Comparison of ENCODE assay signal across 22 mouse cellular contexts in the genomic region with DNA sequence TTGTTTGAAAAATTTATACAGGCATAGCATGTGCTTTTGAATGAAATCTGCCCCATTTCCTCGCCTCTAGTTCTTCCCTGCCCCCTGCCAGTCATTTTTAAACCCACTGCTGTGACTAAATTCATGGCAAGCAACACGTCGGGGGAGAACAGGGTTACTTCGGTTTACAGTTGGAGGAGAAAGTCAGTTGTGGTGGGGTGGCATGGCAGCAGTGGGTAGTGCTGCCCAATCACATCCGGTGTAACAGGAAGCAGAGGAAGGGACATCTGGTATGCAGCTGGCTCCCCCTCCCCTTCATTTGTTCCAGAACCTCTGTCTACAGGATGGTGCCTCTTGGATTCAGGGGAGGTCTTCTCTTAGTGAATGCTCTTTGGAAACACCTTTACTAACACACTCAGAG. TPM values are rescaled to one million over a fixed set of nuclear protein-coding genes. Genes with fewer than 3 reads are reported as not detected.
DNase-seq lines count a peak whose midpoint lies in the region; ATAC-seq and TF ChIP-seq lines count a peak whose summit lies in the region.
"Had no signal": no experiment of that assay in that cellular context is flagged by ENCODE, and none has a peak within 500 bp of the region (broad histone marks: within the 10 kb centered on the region; RNA-seq: fewer than 3 reads in every experiment).

No protein-coding gene starts in this region.

- no peaks in the 10 kb centered on the region for H3K27me3 ChIP-seq in hindbrain, embryonic 12.5 days
- H3K27me3 ChIP-seq: forebrain, embryonic 13.5 days; heart, embryonic 12.5 days; hindbrain, embryonic 13.5 days; Patski had no signal

- peak; percentile 42 for DNase-seq in thymus, postnatal 0 days (ENCODE audit: low spot score)
- peak; percentile 7 to 28 for DNase-seq in thymus, postnatal 36 days
- DNase-seq in spleen, postnatal 36 days (ENCODE audit: low spot score in 2 of 2): no peak
- DNase-seq in left cerebral cortex, postnatal 4 days: no peak
- no peak for DNase-seq in layer of hippocampus, adult 2 months (ENCODE audit: low spot score in 2 of 2)
- DNase-seq: adrenal gland, adult 8-10 months; B cell, adult 2 months; cerebellum, adult 11 months; cerebellum, adult 8-10 months; cerebellum, postnatal 14 days; gastrocnemius, postnatal 36 days; heart, adult 2 months had no signal

- peak; percentile 65 for ATAC-seq in common myeloid progenitor, adult 5-6 weeks (replicated peaks; ENCODE audit: low read depth, poor library complexity, severe bottlenecking)
- peak; percentile 48 to 49 for ATAC-seq in hematopoietic stem cell, adult 5-6 weeks (replicated peaks in 1 of 2; ENCODE audit: insufficient read depth in 1 of 2, low FRiP score in 2 of 2, low TSS enrichment in 1 of 2, low read depth in 1 of 2, poor library complexity in 2 of 2, severe bottlenecking in 2 of 2)
- ATAC-seq in hindbrain, embryonic 12.5 days (ENCODE audit: low FRiP score): no peak
- ATAC-seq: activated CD4-positive, CD25-positive, alpha-beta regulatory T cell, adult 4 months; forebrain, embryonic 13.5 days; hindbrain, postnatal 0 days; Patski had no signal

- no peak overlapping the region for H3K9ac ChIP-seq in hindbrain, embryonic 12.5 days
- H3K9ac ChIP-seq: forebrain, embryonic 13.5 days; heart, embryonic 12.5 days; hindbrain, embryonic 13.5 days had no signal

- no peak for TF ChIP-seq CTCF in layer of hippocampus, adult 2 months (conservative IDR thresholded peaks at IDR 0.05)

- 0 out of 2 replicates have a peak, but pooled peaks cover 3% of the 10 kb centered on the region for H3K4me1 ChIP-seq in hindbrain, embryonic 12.5 days
- H3K4me1 ChIP-seq: heart, embryonic 12.5 days; hindbrain, embryonic 13.5 days had no signal

- 70% methylated on average over 5 of the region's 5 CpGs for WGBS in hindbrain, embryonic 12.5 days

- H3K27ac ChIP-seq in hindbrain, embryonic 12.5 days: no peak overlapping the region
- H3K27ac ChIP-seq in layer of hippocampus, adult 2 months: no peak overlapping the region
- H3K27ac ChIP-seq: forebrain, embryonic 13.5 days; heart, adult 2 months; hindbrain, embryonic 13.5 days; hindbrain, postnatal 0 days had no signal

- no peak overlapping the region for H3K4me2 ChIP-seq in hindbrain, embryonic 12.5 days (replicated peaks)
- H3K4me2 ChIP-seq: forebrain, embryonic 13.5 days; heart, embryonic 12.5 days; hindbrain, embryonic 13.5 days had no signal

- no peaks in the 10 kb centered on the region for H3K9me3 ChIP-seq in hindbrain, embryonic 12.5 days (replicated peaks)
- H3K9me3 ChIP-seq: forebrain, embryonic 13.5 days; heart, embryonic 12.5 days; hindbrain, embryonic 13.5 days had no signal

- no peak overlapping the region for H3K4me3 ChIP-seq in hindbrain, embryonic 12.5 days
- no peak overlapping the region for H3K4me3 ChIP-seq in layer of hippocampus, adult 2 months
- H3K4me3 ChIP-seq: forebrain, embryonic 13.5 days; heart, adult 2 months; heart, embryonic 12.5 days; hindbrain, embryonic 13.5 days had no signal

- intact Hi-C loops in left cerebral cortex, postnatal 4 days (cut with DNase I): no loop called here

- H3K36me3 ChIP-seq in hindbrain, embryonic 12.5 days: no peaks in the 10 kb centered on the region
- H3K36me3 ChIP-seq: heart, embryonic 12.5 days; hindbrain, embryonic 13.5 days had no signal

RNA-seq across cellular contexts. Expression of a gene that starts 25.6 kb away (rescaled TPM):
- not detected in 2 replicates for total RNA-seq in common myeloid progenitor, adult 5-6 weeks (2017)
- 0.10 TPM in 1 of 2 replicates, not detected in the other for total RNA-seq in hematopoietic stem cell, adult 5-6 weeks (2017)
- polyA plus RNA-seq in thymus, postnatal 0 days (2015; fragmentation: Nextera tagmentation; extraction: Ambion mirVana): 0.15 and 0.20 TPM in 2 replicates
- total RNA-seq in left cerebral cortex, postnatal 4 days (2021): 1 to 10 TPM; 2.8 to 3.7 TPM
- 1.1 and 2.0 TPM in 2 replicates for polyA plus RNA-seq in hindbrain, embryonic 12.5 days (2016; fragmentation: Nextera tagmentation; extraction: Ambion mirVana)
- total RNA-seq in layer of hippocampus, adult 2 months (2021): 1 to 10 TPM; 1.4 to 1.7 TPM
- total RNA-seq: MEL had no signal

Comparison
In these comparisons a context has a peak if more than half of its experiments do, and no peak if none do; other contexts are left out.
1. DNase-seq: peak in thymus, postnatal 0 days (single experiment) and thymus, postnatal 36 days (2 of 2); none in spleen, postnatal 36 days (0 of 2), left cerebral cortex, postnatal 4 days (single experiment) and layer of hippocampus, adult 2 months (0 of 2).